Mouse (Mus musculus): ENCODE data around the gene Tmem189.

Tmem189 gene

DNA sequence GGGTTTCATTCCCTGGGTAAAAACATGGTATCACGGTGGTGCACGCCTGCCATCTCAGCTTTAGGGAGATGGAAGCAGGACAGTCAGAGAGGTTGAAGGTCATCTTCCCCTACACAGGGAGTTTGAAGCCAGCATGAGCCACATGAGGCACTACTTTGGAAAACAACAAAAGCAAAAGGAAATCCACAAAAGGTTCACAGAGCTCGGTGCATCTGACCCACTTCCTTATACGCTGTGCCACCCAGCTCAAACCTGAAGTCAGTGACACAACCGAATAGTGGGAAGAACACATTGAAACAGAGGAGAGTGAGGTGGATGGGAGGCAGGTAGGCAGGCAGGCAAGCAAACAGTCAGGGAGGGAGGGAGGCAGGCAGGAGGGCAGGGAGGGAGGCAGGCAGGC lies 11.8 kb upstream of the Tmem189 start:
- DNase-seq (ENCODE audit: low read depth, low spot score): no peak

DNA sequence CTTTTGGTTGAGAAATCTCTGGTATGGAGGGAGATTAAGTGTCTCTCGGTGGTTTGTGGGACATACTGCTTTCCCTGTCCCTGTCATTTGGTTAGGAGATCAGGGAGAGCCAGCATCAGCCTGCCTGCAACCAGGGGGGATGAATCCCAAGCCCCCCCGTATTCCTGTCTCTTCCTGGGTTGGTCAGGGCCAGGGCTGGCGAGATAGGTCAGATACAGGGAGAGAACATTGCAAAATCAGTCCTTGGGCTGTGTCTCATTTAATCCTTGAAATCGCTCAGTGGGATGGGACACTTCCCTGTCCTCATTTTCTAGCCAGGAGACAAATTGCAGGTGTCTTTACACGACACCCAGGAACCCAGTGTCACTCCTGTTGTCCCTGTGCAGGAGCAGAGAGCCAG lies 10.4 kb upstream of the Tmem189 start:
- DNase-seq (ENCODE audit: low read depth, low spot score): no peak

DNA sequence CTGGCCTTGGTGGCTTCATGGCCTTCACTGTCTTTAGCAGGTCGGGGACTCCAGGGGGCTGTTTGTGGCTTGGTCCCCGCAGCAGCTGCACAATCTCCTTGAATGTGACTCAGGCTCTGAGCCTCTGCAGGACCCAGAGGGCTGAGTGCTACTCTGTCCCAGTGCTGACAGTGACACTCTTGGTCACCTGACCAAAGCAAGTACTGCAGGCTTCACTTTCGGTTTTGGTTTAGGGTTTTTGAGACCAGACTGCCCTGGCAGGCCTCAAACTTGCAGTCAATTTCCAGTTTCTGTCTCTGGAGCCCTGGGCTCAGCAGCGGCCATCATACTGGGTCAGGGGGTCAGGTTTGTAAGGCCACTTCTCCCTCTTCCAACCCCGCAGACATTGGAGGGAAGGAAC lies 8.3 kb upstream of the Tmem189 start:
- DNase-seq (ENCODE audit: low read depth, low spot score): no peak

DNA sequence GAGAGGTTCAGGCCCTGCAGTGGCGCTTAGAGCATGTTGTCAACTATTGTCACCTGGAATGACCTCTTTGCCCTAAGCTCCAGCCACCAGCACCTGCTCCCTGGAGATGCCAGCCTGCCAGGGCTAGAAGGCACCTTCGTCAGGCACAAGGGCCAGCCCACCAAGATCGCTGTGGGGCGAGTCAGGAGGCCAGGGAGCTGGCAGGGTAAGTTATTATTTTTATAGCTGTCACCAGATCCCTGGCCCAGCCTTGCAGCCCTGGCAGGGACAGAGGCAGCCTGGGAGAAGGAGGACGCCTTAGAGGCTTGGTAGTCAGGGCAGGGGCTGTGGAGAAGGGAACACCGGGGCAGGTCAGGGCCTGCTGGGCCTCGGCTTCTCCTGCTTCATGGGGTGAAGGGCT lies 6.5 kb upstream of the Tmem189 start:
- no peak for DNase-seq (ENCODE audit: low read depth, low spot score)

DNA sequence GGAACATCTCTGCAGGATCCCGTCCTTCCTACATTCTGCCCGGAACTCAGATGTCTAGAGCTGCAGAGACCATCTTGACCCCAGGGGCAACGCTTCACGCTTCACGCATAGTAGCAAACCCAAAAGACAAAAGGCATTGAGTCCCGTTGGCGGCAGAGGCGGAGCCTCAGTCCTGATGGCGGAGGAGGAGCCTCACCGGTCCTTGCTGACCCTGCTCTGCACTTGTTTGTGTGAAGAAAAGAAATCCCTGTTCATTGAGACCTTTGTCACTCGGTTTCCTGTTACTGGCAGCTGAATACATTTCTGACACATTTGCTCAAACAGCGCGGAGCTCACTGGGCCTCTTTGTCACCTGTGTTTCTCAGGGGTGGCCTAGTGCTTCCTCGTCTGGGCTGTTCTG lies 5.9 kb upstream of the Tmem189 start:
- peak; percentile 29 for DNase-seq (ENCODE audit: low read depth, low spot score)

DNA sequence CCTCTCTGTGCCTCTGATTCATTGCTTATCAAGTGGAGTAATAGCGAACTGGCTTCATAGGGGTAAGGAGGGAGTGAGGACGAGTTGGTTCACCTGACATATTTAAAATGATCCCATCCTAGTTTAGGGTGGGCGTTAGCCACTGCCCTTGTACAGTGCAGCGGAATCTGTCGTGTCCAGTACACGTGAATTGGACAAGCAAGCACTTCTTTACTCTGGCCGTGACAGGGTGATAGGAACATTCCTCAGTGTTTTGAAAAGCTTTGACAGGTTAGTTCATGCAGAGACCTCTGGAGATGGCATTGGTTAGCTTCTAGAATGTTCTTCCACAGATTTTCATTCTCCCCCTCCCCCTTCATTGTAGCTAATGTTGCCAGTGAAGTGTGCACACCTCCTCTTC lies 5.3 kb upstream of the Tmem189 start:
- DNase-seq (ENCODE audit: low read depth, low spot score): no peak

DNA sequence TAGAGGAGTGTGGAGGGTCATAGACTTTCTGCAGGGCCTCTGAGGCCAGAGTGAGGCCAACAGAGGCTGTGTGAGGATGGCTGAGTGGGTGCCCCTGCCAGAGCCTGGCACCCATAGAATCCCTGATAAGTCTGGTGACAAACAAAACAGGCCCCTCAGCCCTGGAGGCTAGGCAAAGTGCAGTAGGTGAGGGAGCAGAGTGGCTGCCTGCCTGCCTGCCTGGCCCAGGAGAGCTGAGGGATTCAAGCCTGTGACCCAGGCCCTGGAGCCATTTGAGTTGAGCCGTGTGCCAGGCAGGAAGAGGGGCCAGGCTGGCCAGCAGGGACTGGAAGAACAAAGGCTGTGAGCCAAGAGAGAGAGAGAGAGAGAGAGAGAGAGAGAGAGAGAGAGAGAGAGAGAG lies 4.6 kb upstream of the Tmem189 start:
- DNase-seq (ENCODE audit: low read depth, low spot score): no peak

DNA sequence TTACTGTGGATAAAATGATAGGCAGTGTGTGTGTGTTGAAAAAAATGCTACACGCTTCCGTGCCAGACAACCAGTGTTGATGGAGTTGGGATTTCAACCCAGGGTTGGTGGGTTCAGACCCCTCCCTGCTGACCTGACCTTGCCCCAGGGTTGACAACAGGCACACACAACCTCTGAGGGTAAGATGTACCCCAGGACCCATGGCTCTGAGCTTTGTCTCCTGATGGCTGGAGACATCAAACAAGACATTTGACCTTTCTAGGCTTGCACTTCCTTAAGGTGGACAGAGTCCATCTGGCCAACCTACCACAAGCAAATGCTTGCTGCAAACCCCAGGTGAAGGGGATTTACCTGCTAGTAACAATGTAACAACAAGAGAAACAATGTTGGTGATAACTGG lies 3.9 kb upstream of the Tmem189 start:
- DNase-seq (ENCODE audit: low read depth, low spot score): no peak

DNA sequence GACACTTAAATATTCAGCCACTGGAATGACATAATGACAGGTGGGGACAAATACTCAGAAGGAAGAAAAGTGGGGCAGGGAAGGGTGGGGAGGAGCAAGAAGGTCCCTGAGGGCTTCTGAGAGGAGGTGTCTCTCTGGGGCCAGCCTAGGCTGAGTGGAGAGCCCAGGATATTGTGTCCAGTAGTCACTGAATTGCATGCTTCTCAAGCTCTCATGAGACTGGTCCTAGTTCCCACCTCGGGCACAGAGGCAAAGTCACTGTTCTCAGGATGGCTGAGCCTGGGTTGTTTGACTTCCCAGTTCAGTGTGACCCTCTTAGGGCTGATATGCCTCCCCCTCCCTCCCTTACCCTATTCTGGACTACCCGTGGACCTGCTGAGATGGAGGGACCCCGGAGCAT lies 3.2 kb upstream of the Tmem189 start:
- no peak for DNase-seq (ENCODE audit: low read depth, low spot score)

DNA sequence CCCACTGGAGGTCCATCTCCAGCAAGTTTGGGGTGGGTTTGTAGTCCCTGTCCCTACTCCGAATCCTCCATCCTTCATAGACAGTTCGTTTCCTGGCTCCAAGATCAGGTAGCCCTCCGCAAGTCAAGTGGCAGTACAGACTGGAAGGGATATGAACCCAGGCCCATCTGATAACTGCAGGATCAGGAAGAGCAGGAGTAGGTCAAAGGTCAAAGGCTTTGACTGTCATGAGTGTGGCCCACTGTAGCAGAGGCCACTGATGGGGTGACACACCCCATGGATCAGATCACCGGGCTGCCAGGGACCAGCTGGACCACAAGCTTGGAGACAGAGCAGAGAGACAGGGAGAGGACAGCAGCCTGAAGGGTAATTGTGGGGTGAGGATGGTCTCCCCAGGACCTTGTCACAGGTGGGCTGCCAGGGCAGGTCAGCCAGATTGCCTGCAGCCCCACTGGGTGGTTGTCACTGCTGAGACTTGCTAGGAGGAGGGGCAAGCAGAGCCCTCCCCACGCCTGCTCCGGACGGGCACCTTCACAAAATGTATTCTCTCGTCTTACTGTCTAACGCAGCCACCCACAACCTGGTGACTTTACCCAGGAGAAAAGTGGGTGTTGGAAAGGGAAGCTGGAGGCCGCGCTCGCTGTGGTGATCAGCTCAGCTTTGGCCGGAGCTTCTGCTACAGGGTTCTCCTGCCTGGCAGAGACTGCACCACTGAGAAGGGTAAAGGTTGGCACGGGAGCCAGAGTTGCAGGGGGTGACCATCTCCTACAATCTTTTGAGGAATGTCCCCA lies 2.4 kb upstream of the Tmem189 start:
- no peak for DNase-seq (ENCODE audit: low read depth, low spot score)

DNA sequence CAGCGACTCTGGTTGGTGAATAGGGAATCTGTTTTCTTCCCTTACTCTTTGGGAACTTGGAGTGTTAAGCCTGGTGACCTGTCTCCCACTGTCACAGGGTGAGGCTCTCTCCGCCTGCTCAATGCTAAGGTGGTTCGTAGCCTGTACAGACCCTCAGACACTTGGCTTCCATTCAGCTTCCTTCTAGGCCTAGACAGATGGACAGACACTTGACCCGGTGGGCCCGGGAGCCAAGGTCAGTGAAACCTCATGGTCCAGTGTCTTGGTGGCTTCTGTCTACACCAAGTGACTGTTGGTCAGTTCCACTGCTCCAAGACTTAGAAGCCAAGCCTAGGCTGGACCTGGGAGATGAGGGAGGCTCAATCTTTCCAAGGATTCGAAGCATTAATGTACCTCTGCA lies 1.8 kb upstream of the Tmem189 start:
- DNase-seq (ENCODE audit: low read depth, low spot score): no peak

DNA sequence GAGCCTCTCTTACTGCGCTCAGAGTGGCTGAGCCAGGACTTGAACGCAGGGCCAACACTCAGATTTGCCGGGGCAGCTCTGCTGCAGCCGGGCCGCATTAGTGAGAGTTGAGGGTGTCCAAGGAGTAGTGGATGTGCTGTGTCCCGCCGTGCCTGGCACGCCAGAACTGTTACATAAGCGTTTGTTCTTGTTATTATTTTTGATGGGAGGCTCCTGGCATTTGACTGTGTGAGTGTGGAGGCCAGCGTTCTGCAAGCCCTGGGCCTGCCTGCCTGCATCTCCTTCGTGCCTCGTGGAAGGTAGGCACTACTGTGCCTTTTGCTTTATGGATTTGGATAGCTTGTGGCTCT lies 1.3 kb upstream of the Tmem189 start:
- DNase-seq (ENCODE audit: low read depth, low spot score): no peak

DNA sequence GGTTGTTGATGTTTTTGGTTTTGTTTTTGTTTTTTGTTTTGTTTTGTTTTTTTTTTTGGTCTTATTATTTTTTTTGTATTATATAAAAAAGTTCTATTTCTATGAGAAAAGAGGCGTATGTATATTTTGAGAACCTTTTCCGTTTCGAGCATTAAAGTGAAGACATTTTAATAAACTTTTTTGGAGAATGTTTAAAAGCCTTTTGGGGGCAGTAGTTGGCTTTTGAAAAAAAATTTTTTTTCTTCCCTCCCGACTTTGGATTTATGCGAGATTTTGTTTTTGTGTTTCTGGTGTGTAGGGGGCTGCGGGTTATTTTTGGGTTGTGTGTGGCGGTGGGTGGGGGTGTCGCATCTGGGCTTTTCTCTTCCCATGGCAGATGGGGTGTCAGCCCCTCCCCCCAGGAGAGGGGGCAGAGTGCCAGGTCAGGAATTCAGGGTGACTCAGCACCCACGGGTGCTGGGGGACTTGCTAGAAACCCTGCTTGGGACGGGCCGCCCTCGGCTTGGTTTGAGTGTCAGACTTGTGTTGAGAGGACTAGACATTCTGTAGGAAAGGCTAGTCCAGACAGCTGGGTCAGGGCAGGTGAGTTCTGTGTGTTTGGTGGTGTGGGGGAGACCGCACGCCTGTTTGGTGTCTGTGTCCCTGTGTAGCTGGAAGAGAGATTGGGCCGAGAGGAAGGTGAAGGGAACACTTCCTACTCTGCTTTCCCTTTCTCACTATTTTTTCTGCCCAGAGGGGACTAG lies 768 bp upstream of the Tmem189 start:
- no peak for DNase-seq (ENCODE audit: low read depth, low spot score)

DNA sequence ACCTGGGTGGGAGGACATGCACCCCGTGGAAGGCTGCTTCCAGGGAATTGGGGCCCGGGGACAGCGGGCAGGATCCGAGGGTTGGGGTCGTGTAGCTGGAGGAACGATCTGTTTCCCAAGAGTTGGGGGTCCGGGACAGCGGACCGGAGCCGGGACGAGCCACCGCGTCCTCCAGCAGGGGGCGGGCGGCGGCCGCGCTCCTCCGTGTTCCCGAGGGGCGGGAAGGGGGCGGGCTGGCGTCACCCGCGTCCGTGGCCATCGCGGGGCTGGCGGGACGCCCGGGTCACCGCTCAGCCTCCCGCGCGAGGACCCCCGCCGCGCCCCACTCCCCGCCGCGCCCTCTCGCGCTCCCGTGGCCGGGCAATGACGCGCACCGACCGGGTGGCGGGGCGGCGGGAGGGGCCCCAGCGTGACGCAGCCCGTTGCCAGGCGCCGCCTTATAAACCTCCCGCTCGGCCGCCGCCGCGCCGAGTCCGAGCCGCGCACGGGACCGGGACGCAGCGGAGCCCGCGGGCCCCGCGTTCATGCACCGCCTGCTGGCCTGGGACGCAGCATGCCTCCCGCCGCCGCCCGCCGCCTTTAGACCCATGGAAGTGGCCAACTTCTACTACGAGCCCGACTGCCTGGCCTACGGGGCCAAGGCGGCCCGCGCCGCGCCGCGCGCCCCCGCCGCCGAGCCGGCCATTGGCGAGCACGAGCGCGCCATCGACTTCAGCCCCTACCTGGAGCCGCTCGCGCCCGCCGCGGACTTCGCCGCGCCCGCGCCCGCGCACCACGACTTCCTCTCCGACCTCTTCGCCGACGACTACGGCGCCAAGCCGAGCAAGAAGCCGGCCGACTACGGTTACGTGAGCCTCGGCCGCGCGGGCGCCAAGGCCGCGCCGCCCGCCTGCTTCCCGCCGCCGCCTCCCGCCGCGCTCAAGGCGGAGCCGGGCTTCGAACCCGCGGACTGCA lies 847 bp downstream of the Tmem189 start, which contains the start of gene Cebpb:
Cebpb (plus strand) TSS at position 418 of the 954 bp plus-strand sequence.
- DNase-seq (ENCODE audit: low read depth, low spot score): peak; percentile 56

DNA sequence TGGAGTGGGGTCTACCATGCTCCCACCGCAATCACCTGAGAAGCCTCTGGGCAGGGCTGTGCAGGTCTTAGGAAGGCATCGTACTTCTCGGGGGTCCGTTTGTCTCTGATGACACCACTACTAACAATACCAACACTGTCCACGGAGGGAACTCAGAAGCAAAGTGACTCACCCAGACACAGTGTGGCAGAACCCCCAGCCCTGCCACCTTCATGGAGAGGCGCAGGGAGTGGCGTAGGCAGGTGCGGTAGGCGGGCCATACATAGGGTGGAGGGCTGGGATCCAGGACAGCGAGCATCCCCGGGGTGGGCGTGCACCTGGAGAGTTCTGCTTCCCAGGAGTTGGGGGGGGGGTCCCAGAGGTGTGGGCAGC lies 1.5 kb downstream of the Tmem189 start:
- DNase-seq (ENCODE audit: low read depth, low spot score): peak; percentile 57

DNA sequence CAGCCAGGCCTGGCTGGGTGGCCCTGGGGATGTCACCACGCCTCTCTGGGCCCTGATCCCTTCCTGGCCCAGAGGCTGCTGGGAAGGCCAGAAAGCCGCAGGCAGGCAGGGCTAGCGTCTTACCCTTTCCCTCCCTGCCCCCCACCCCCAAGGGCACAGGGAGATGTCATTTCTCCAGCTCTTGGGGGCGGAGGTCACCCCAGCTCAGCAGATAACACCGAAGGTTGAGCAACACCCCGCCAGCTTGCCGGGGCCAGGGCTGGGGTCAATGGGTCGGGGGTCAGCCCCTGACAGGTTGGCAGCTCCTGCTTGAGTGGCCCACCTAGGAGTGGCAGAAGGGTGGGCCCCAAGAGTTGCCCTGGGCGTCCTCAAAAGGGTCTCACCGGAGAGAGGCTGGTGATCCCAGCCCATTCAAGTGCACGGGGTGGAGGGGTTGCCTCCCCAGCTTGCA lies 1.9 kb downstream of the Tmem189 start:
- no peak for DNase-seq (ENCODE audit: low read depth, low spot score)

DNA sequence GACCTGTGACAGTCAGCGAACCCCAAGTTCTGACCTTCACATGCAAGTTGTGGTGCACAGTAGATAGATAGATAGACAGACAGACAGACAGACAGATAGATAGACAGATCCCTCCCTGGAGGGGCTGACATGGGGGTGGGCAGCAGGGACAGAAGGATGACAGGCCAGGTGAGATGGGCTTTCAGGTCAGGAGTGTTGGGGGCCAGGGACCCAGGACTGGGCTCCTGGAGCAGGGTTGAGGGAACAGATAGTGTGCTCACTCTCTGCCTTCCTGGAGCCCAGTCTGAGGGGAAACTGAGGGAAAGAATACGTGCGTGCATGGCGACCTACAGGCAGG lies 2.4 kb downstream of the Tmem189 start:
- DNase-seq (ENCODE audit: low read depth, low spot score): no peak

DNA sequence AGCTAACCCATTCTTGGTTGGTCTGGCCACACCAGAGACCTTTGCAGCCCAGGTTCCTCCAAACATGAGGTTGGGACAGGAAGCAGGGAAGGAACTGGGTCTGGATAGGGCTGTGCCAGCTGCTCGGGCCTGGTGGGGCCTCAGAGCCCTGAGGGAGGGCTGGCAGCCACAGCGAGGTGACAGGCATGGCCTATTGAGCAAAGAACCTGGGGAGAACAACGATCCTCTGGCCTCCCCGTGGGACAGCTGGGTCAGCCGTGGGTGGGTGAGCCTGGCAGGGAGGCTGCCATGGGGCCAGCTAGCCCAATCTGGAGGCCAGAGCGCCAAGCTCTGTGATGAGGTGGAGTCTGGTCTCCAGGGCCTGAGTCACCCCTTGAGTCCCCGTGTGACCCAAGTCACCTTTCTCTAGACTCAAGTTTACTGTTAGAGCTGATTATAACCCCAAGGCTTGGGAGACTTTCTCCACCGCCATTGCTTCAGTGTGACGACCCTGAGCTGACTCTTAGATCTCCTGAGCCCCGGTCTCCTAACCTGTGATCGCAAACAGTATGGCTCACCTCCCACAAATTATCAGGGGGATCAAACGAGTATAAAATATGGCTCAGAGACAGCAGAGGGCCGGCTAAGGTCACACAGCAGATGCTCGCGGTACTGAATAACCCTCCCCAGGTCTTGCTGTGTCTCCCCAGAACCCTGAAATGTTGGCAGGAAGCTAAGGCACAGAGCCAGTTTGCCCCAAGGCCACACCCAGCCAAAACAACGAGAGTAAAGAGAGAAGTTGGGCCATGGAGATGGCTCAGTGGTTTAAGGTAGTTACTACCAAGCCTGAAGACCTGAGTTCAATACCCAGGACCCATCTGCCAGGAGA lies 3.0 kb downstream of the Tmem189 start:
- no peak for DNase-seq (ENCODE audit: low read depth, low spot score)

DNA sequence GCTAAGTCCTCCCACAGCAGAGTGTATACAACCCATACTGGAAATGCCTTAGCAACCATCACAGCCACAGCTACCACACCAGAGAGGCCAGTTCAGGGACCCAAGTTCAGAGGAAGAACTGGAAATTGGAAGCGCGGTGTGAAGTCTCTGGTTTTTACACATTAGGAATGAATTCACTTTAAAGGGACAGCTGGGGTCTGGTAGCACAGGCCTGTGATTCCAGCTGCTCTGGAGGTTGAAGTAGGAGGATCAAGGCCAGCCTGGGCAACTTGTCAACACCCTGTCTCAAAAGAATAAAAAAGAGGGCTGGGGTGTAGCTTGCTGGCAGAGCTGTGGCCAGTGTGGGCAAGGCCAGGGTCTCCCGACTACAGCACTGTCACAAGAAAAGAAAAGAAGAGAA lies 3.8 kb downstream of the Tmem189 start:
- no peak for DNase-seq (ENCODE audit: low read depth, low spot score)

DNA sequence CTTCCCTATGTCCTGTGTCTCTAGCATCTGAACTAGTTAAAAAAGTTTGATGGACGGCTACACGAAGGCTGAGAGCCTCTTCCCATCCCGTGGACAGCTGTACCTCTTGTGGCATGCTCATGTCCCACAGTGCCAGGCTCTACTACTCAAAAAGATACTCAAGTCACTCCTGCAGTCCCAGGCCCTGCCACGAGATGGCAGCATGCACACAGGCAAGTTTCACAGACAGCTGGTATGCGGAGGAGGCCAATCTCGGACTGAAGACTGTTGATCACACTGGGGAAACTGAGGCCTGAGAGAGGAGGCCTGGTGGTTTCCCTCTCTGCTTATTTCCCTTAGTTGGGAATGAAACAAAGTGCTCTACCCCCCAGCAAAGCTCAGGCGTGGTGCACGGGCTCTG lies 4.5 kb downstream of the Tmem189 start:
- peak; percentile 86 for DNase-seq (ENCODE audit: low read depth, low spot score)

DNA sequence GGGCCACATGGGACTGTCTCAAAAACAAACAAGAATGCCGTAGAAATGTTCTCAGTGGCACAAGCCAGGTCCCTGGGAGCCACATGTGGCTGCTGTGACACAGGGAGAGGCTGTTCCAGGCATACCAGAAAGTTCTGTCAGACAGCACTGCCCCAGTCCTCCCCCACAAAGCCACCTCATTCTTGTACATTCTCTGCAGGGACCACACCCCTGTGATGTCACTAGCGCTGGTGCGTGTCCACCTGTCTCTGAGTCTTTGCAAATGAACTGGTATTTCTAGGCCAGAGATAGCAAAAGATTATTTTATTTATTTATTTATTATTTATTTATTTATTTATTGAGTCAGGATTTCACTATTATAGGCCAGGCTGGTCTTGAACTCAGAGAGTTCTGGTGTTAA lies 5.9 kb downstream of the Tmem189 start:
- no peak for DNase-seq (ENCODE audit: low read depth, low spot score)

Measured in R1 (cell line).